Mouse (Mus musculus): Measurements from ENCODE around the gene Rprml. TPM values are rescaled to one million over a fixed set of nuclear protein-coding genes. Genes with fewer than 3 reads are reported as not detected.

The Rprml gene
- polyA plus RNA-seq, 1 experiment = not detected

DNA sequence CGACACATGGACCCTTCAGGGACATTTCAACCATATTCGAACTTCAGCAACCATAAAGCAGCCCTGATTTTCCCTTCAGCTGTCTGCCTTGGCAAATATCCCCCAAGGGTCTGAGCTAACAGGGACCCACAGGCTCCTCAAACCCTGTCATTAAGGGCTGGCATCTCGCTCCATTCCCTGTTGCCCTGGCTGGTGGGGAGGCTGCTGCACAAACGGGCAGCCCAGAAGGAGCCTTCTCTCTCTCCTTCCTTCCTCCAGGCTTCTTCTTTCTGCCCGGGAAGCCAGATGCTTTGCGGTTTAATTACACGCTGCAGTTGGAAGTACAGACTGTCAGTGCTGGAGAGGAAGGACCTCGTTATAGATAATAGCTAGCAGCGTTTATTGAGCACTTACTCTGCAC, 6.2 kb upstream of the Rprml start:
- Histone ChIP-seq H3K27ac (ENCODE audit: insufficient read depth, low read depth, low read length) (no peak overlapping the region), H3K4me3 (ENCODE audit: insufficient read depth, low read length) (no peak overlapping the region), H3K4me1 (ENCODE audit: control insufficient read depth, insufficient read depth, low read length) (no peaks in the 10 kb centered on the region)
- TF ChIP-seq POLR2A (IDR thresholded peaks at IDR 0.05; ENCODE audit: borderline replicate concordance, low read depth, low read length) (no peak), CTCF (IDR thresholded peaks at IDR 0.05; ENCODE audit: low read depth, low read length) (no peak)

- Histone ChIP-seq H3K4me3 (ENCODE audit: insufficient read depth, low read length) (no peak overlapping the region), H3K4me1 (ENCODE audit: control insufficient read depth, insufficient read depth, low read length) (no peaks in the 10 kb centered on the region), H3K27ac (ENCODE audit: insufficient read depth, low read depth, low read length) (no peak overlapping the region)
- TF ChIP-seq POLR2A (IDR thresholded peaks at IDR 0.05; ENCODE audit: borderline replicate concordance, low read depth, low read length) (no peak), CTCF (IDR thresholded peaks at IDR 0.05; ENCODE audit: low read depth, low read length) (no peak)
Measured at GRCm38 (mm10) chr11:103645731-103646130, 3.6 kb upstream of the Rprml start.

DNA sequence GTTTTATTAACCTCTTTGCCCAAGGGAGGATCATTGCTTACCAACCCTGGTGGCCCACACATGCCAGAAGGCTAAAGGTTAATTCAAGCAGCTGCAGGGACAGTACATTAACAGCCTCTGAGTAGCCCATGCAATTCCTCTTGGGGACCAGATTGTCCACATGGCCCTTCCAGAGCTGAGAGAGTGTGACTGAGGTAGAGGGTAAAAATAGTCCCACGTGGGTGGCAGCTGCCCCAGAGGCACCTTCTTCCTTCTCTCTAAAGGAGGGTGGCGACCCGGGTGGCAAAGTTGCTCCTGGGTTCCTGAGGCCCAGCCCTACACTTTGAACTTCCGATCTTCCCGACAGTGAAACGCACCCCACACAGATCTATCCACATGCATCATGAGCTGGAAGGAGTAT, 3.1 kb upstream of the Rprml start:
- Histone ChIP-seq H3K4me1 (ENCODE audit: control insufficient read depth, insufficient read depth, low read length) (no peaks in the 10 kb centered on the region), H3K27ac (ENCODE audit: insufficient read depth, low read depth, low read length) (no peak overlapping the region), H3K4me3 (ENCODE audit: insufficient read depth, low read length) (no peak overlapping the region)
- TF ChIP-seq POLR2A (IDR thresholded peaks at IDR 0.05; ENCODE audit: borderline replicate concordance, low read depth, low read length) = no peak
- TF ChIP-seq CTCF (IDR thresholded peaks at IDR 0.05; ENCODE audit: low read depth, low read length) = no peak

- no peak overlapping the region for H3K27ac ChIP-seq (ENCODE audit: insufficient read depth, low read depth, low read length)
- TF ChIP-seq CTCF (IDR thresholded peaks at IDR 0.05; ENCODE audit: low read depth, low read length) (no peak), POLR2A (IDR thresholded peaks at IDR 0.05; ENCODE audit: borderline replicate concordance, low read depth, low read length) (no peak)
Measured at GRCm38 (mm10) chr11:103647921-103648620, 1.3 kb upstream of the Rprml start.

GRCm38 (mm10) chr11:103648656-103649055, 714 bp upstream of the Rprml start:
- no peak overlapping the region for H3K4me3 ChIP-seq (ENCODE audit: insufficient read depth, low read length)
- no peak overlapping the region for H3K27ac ChIP-seq (ENCODE audit: insufficient read depth, low read depth, low read length)
- H3K4me1 ChIP-seq (ENCODE audit: control insufficient read depth, insufficient read depth, low read length) = no peaks in the 10 kb centered on the region
- TF ChIP-seq POLR2A (IDR thresholded peaks at IDR 0.05; ENCODE audit: borderline replicate concordance, low read depth, low read length) (no peak), CTCF (IDR thresholded peaks at IDR 0.05; ENCODE audit: low read depth, low read length) (no peak)

More at GRCm38 (mm10) chr11:103647921-103648620, 1.3 kb upstream of the Rprml start:
- Histone ChIP-seq H3K4me3 (ENCODE audit: insufficient read depth, low read length) (no peak overlapping the region), H3K4me1 (ENCODE audit: control insufficient read depth, insufficient read depth, low read length) (no peaks in the 10 kb centered on the region)

DNA sequence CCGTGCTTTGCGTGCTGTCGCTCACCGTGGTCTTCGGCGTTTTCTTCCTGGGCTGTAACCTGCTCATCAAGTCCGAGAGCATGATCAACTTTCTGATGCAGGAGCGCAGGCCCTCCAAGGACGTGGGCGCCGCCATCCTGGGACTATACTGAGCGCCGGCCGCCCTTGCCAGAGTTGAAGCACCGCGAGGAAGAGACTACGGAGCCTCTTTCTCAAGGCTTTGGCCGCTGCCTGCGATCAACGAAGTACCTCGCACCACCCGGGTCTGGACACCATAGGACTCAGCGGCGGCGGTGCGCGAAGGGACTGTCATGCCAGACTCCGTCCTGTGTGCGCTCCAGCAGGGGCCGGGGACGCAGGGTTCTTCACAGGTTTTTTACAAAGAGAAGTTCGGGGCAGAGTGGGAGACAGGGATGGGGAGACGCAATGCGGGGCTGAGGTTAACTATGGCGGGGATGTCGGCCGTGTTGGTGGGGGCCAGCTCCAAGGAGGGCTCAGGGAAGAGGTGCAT, 668 bp downstream of the Rprml start:
- peak overlapping the region; percentile 23 for H3K4me3 ChIP-seq (ENCODE audit: insufficient read depth, low read length)
- H3K27ac ChIP-seq (ENCODE audit: insufficient read depth, low read depth, low read length) = no peak overlapping the region
- TF ChIP-seq POLR2A (IDR thresholded peaks at IDR 0.05; ENCODE audit: borderline replicate concordance, low read depth, low read length) (no peak), CTCF (IDR thresholded peaks at IDR 0.05; ENCODE audit: low read depth, low read length) (no peak)
- H3K4me1 ChIP-seq (ENCODE audit: control insufficient read depth, insufficient read depth, low read length) = no peaks in the 10 kb centered on the region

GRCm38 (mm10) chr11:103651426-103651825, 2.1 kb downstream of the Rprml start:
- Histone ChIP-seq H3K4me1 (ENCODE audit: control insufficient read depth, insufficient read depth, low read length) (no peaks in the 10 kb centered on the region), H3K4me3 (ENCODE audit: insufficient read depth, low read length) (no peak overlapping the region), H3K27ac (ENCODE audit: insufficient read depth, low read depth, low read length) (no peak overlapping the region)
- TF ChIP-seq CTCF (IDR thresholded peaks at IDR 0.05; ENCODE audit: low read depth, low read length) = no peak

DNA sequence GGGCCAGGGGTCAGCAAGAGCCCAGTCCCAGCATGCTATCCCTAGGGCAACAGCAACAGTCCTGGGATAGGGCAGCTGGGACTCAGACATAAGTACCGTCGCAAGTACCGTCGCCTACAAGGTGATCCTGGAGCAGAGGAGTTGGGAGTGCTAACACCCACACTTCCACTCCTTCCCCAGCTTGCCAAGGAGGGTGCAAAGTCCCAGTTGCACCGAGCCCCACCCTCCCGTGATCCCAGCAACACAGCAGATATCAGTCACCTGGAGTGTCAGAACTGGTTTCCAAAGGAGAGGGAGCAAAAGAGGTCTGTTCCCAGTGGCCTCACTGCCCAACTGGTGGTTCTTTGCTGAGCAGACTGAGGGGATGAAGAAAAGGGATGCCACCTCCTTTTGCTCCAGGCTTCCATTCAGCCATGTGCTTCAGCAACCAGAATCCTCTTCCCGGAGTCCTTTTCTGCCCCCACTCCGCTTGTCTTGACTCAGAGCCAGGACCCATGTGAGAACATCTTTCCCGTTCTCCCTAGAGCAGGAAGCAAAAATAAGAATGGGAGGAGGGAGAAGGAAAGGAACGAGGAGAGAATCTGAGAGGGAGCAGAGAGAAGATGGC, 4.1 kb downstream of the Rprml start:
- TF ChIP-seq CTCF (IDR thresholded peaks at IDR 0.05; ENCODE audit: low read depth, low read length) = no peak
- TF ChIP-seq POLR2A (IDR thresholded peaks at IDR 0.05; ENCODE audit: borderline replicate concordance, low read depth, low read length) = no peak
- no peak overlapping the region for H3K27ac ChIP-seq (ENCODE audit: insufficient read depth, low read depth, low read length)
- no peaks in the 10 kb centered on the region for H3K4me1 ChIP-seq (ENCODE audit: control insufficient read depth, insufficient read depth, low read length)
- no peak overlapping the region for H3K4me3 ChIP-seq (ENCODE audit: insufficient read depth, low read length)

DNA sequence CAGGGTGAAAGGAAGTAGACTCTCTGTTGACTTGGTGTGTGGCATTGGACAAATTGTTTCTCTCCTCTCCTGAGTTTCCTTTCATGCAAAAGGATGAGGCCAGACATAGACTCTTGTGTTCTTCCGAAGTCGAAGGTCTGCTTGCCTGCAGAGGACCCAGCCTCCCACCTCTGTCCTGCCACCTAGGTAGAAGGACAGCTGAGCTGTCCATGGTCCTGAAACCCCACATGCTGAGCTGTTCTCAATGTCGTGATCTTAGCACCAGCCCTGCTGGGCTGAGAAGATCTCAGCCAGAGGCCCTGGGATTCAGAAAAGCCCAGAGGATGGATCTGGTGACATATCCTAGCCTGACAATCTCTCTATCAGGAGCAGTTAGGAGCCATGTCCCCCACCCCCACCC, 7.2 kb downstream of the Rprml start:
- H3K4me1 ChIP-seq (ENCODE audit: control insufficient read depth, insufficient read depth, low read length) = no peaks in the 10 kb centered on the region
- H3K27ac ChIP-seq (ENCODE audit: insufficient read depth, low read depth, low read length) = no peak overlapping the region
- no peak overlapping the region for H3K4me3 ChIP-seq (ENCODE audit: insufficient read depth, low read length)
- TF ChIP-seq CTCF (IDR thresholded peaks at IDR 0.05; ENCODE audit: low read depth, low read length) (no peak), POLR2A (IDR thresholded peaks at IDR 0.05; ENCODE audit: borderline replicate concordance, low read depth, low read length) (no peak)

GRCm38 (mm10) chr11:103658189-103658588, 8.8 kb downstream of the Rprml start:
- H3K4me1 ChIP-seq (ENCODE audit: control insufficient read depth, insufficient read depth, low read length) = no peaks in the 10 kb centered on the region

More at GRCm38 (mm10) chr11:103658189-103658588, 8.8 kb downstream of the Rprml start:
- H3K27ac ChIP-seq (ENCODE audit: insufficient read depth, low read depth, low read length) = no peak overlapping the region
- H3K4me3 ChIP-seq (ENCODE audit: insufficient read depth, low read length) = no peak overlapping the region
- TF ChIP-seq CTCF (IDR thresholded peaks at IDR 0.05; ENCODE audit: low read depth, low read length) (no peak), POLR2A (IDR thresholded peaks at IDR 0.05; ENCODE audit: borderline replicate concordance, low read depth, low read length) (no peak)
